Comparison of ENCODE assay signal across 17 mouse cellular contexts in the genomic region with DNA sequence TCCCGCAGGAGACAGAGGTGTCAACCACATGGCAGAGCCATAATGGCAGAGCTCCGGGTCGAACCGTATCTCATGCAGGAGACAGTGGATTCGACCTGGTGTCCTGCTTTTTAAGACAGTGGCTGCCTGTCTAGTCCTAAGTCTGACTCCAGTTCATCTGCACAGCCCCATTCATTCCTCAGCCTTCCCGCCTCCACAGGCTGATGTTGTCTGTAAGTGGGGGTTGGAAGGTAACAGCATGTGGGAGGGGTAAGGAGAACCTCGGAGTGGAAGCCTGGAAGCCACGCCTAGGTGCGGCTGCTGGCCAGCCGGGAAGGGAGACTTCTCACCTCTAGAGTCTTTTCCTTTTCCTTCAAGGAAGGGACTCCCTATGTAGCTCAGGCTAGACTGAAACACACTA. TPM values are rescaled to one million over a fixed set of nuclear protein-coding genes. Genes with fewer than 3 reads are reported as not detected.
DNase-seq lines count a peak whose midpoint lies in the region; ATAC-seq and TF ChIP-seq lines count a peak whose summit lies in the region.
"Had no signal": no experiment of that assay in that cellular context is flagged by ENCODE, and none has a peak within 500 bp of the region (broad histone marks: within the 10 kb centered on the region; RNA-seq: fewer than 3 reads in every experiment).

No protein-coding gene starts in this region.

- H3K9ac ChIP-seq in kidney, postnatal 0 days (ENCODE audit: low read depth, low read length): no peak overlapping the region
- H3K9ac ChIP-seq: embryonic facial prominence, embryonic 15.5 days; liver, embryonic 14.5 days had no signal

- no peaks in the 10 kb centered on the region for H3K36me3 ChIP-seq in kidney, postnatal 0 days (ENCODE audit: insufficient read depth, low read length)

- H3K4me2 ChIP-seq in kidney, postnatal 0 days (ENCODE audit: low read length): no peak overlapping the region
- H3K4me2 ChIP-seq: embryonic facial prominence, embryonic 15.5 days had no signal

- TF ChIP-seq CTCF in kidney, postnatal 0 days (IDR thresholded peaks at IDR 0.05; ENCODE audit: low read depth): no peak
- TF ChIP-seq CTCF in lung, adult 2 months (IDR thresholded peaks at IDR 0.05; ENCODE audit: insufficient read depth, low read length): no peak

- H3K4me1 ChIP-seq in kidney, postnatal 0 days (replicated peaks; ENCODE audit: insufficient read depth, low read length): peaks cover 15% of the 10 kb centered on the region
- peaks cover 22% of the 10 kb centered on the region for H3K4me1 ChIP-seq in lung, adult 2 months (ENCODE audit: control insufficient read depth, insufficient read depth, low read length)

- TF ChIP-seq POLR2A in lung, adult 2 months (IDR thresholded peaks at IDR 0.05; ENCODE audit: borderline replicate concordance, extremely low read depth, low read depth, low read length): no peak

- no peaks in the 10 kb centered on the region for H3K27me3 ChIP-seq in kidney, postnatal 0 days (ENCODE audit: insufficient read depth, low read length)
- H3K27me3 ChIP-seq: CH12.LX; embryonic facial prominence, embryonic 15.5 days had no signal

- no peak overlapping the region for H3K4me3 ChIP-seq in kidney, postnatal 0 days (replicated peaks; ENCODE audit: low read depth, low read length)
- H3K4me3 ChIP-seq in lung, adult 2 months (replicated peaks; ENCODE audit: extremely low read depth, low read depth, low read length): no peak overlapping the region
- H3K4me3 ChIP-seq: embryonic facial prominence, embryonic 15.5 days; limb, embryonic 10.5 days had no signal

- DNase-seq in kidney, postnatal 0 days (ENCODE audit: low spot score): no peak
- DNase-seq in kidney, postnatal 10 days: no peak
- DNase-seq in ZHBTc4 (ENCODE audit: low read depth, low spot score): peak; percentile 90
- peak; percentile 45 for DNase-seq in lung, adult 2 months
- DNase-seq in yolk sac, embryonic 10.5 days (ENCODE audit: low spot score): peak; percentile 65
- DNase-seq in frontal cortex, adult 2 months (ENCODE audit: extremely low spot score in 1 of 2, low spot score in 1 of 2): no peak
- DNase-seq in right cerebral cortex, adult 18-20 months: no peak
- DNase-seq: adrenal gland, postnatal 25 days; cerebellum, adult 11 months; right cerebral cortex, postnatal 14 days; thymus, adult 2 months had no signal

- H3K27ac ChIP-seq in kidney, postnatal 0 days: 0 out of 2 replicates have a peak overlapping the region, but pooled peaks have one; percentile 21
- H3K27ac ChIP-seq: embryonic facial prominence, embryonic 15.5 days; limb, embryonic 10.5 days; liver, embryonic 14.5 days had no signal

- 51% methylated on average over 10 of the region's 10 CpGs for WGBS in kidney, postnatal 0 days
- 68% methylated on average over 10 of the region's 10 CpGs for WGBS in lung, adult 2 months

- ATAC-seq in kidney, postnatal 0 days (replicated peaks; ENCODE audit: low FRiP score, low read depth): no peak
- ATAC-seq: forebrain, embryonic 14.5 days; inflammation-experienced regulatory T-cells, adult 6 months had no signal

- no peaks in the 10 kb centered on the region for H3K9me3 ChIP-seq in kidney, postnatal 0 days (replicated peaks; ENCODE audit: low read length)
- H3K9me3 ChIP-seq: embryonic facial prominence, embryonic 15.5 days; limb, embryonic 10.5 days had no signal

RNA-seq across cellular contexts. Expression of a gene that starts 33.5 kb away (rescaled TPM):
- 6.2 and 6.6 TPM in 2 replicates for polyA plus RNA-seq in kidney, postnatal 0 days (2015; fragmentation: Nextera tagmentation; extraction: Ambion mirVana)
- polyA plus RNA-seq in lung, adult 2 months (2012; rRNA removed): 27.1 and 30.4 TPM in 2 replicates
- 15.4 TPM in 2 replicates for polyA plus RNA-seq in frontal cortex, adult 2 months (2012; rRNA removed)

RNA-seq across cellular contexts. Expression of a gene that starts 34.0 kb away (rescaled TPM):
- polyA plus RNA-seq in kidney, postnatal 0 days (2015; fragmentation: Nextera tagmentation; extraction: Ambion mirVana): 58.1 and 64.6 TPM in 2 replicates
- polyA plus RNA-seq in lung, adult 2 months (2012; rRNA removed): 36.2 and 45.7 TPM in 2 replicates
- polyA plus RNA-seq in frontal cortex, adult 2 months (2012; rRNA removed): 1.0 and 2.6 TPM in 2 replicates

RNA-seq across cellular contexts. Expression of a gene that starts 46.5 kb away (rescaled TPM):
- 7.7 and 9.5 TPM in 2 replicates for polyA plus RNA-seq in kidney, postnatal 0 days (2015; fragmentation: Nextera tagmentation; extraction: Ambion mirVana)
- polyA plus RNA-seq in lung, adult 2 months (2012; rRNA removed): 5.1 and 5.3 TPM in 2 replicates
- polyA plus RNA-seq in frontal cortex, adult 2 months (2012; rRNA removed): 0.84 and 1.2 TPM in 2 replicates
- polyA plus RNA-seq: forebrain, embryonic 14.5 days had no signal

RNA-seq across cellular contexts. Expression of a gene that starts 51.7 kb away (rescaled TPM):
- 1.9 and 2.3 TPM in 2 replicates for polyA plus RNA-seq in kidney, postnatal 0 days (2015; fragmentation: Nextera tagmentation; extraction: Ambion mirVana)
- polyA plus RNA-seq in lung, adult 2 months (2012; rRNA removed): 2.3 and 3.9 TPM in 2 replicates
- 8.0 and 9.7 TPM in 2 replicates for polyA plus RNA-seq in frontal cortex, adult 2 months (2012; rRNA removed)
- polyA plus RNA-seq: forebrain, embryonic 14.5 days had no signal

Comparison
In these comparisons a context has a peak if more than half of its experiments do, and no peak if none do; other contexts are left out.
1. DNase-seq: peak in ZHBTc4 (single experiment), lung, adult 2 months (single experiment) and yolk sac, embryonic 10.5 days (single experiment); none in kidney, postnatal 0 days (single experiment), kidney, postnatal 10 days (single experiment), frontal cortex, adult 2 months (0 of 2) and right cerebral cortex, adult 18-20 months (single experiment).
2. RNA of a gene that starts 34.0 kb away (polyA plus RNA-seq): 58.1 to 64.6 TPM in kidney, postnatal 0 days and 36.2 to 45.7 TPM in lung, adult 2 months; 1.0 to 2.6 TPM in frontal cortex, adult 2 months; every median in the first group is over 10 times any median in the second.